Mouse (Mus musculus): ENCODE results near the gene Cox20. TPM values are rescaled to one million over a fixed set of nuclear protein-coding genes. Genes with fewer than 3 reads are reported as not detected.
A peak's percentile ranks its signal among the peaks of the same experiment; 100 is the strongest.

Cox20 gene
- polyA plus RNA-seq, 1 experiment from 2014 or later, result 73.9 TPM

DNA sequence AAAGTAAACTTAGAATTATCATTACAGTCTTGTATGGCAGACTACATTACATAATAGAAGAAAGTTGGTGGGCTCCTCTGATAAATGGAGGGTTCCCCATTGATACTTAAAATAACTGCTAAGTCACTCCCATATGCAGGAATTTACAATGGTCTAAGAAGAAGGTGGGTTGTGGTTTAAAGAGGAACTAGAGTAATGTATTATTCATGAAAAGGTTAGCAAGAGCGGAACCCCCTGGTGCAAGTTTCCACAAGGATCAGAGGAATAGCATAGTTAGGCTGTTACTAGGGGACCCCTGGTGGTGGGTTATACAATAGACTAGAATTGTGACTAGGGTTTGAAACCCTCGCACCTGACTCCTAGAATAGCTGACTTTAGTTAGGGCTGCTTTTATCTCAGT, 41.8 kb downstream of the Cox20 start:
- no peak overlapping the region for H3K4me2 ChIP-seq (ENCODE audit: low read depth, low read length)
- H3K27ac ChIP-seq (ENCODE audit: low read length), result no peak overlapping the region
- no peaks in the 10 kb centered on the region for H3K27me3 ChIP-seq (ENCODE audit: control insufficient read depth, insufficient read depth, low read depth, low read length)
- H3K9me3 ChIP-seq (replicated peaks; ENCODE audit: control insufficient read depth, low read length), result no peaks in the 10 kb centered on the region
- WGBS (ENCODE audit: insufficient replicate concordance), result 67% methylated on average over 2 of the region's 2 CpGs
- H3K4me3 ChIP-seq (ENCODE audit: low read depth, low read length), result no peak overlapping the region
- H3K4me1 ChIP-seq (ENCODE audit: control insufficient read depth, low read depth, low read length), result no peaks in the 10 kb centered on the region
- no peak for ATAC-seq (ENCODE audit: low read depth)
- H3K36me3 ChIP-seq (ENCODE audit: control insufficient read depth, insufficient read depth), result no peaks in the 10 kb centered on the region
- no peak overlapping the region for H3K9ac ChIP-seq (ENCODE audit: low read depth, low read length)

DNA sequence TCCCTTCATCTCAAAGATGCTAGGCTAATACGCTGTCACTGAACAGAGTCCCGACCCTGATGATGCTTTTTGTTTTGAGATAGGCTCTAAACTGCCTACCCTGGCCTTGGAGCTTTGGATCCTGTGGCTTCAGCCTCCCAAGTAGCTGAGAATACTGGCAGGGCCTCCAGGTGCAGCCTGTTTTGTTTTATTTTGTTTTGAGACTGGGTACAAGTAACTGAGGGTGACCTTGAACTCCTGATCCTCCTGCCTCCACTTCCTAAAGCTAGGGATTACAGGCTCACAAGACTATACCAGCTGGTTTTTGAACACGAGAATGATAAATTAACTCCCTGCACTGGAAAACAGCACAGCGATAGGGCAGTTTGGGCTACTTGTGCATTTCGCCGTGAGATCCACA, 46.2 kb downstream of the Cox20 start:
- Histone ChIP-seq H3K27me3 (ENCODE audit: control insufficient read depth, insufficient read depth, low read depth, low read length) (no peaks in the 10 kb centered on the region), H3K36me3 (ENCODE audit: control insufficient read depth, insufficient read depth) (no peaks in the 10 kb centered on the region), H3K27ac (ENCODE audit: low read length) (no peak overlapping the region), H3K4me2 (ENCODE audit: low read depth, low read length) (no peak overlapping the region), H3K4me3 (ENCODE audit: low read depth, low read length) (no peak overlapping the region), H3K4me1 (ENCODE audit: control insufficient read depth, low read depth, low read length) (peaks cover 16% of the 10 kb centered on the region), H3K9me3 (replicated peaks; ENCODE audit: control insufficient read depth, low read length) (no peaks in the 10 kb centered on the region), H3K9ac (ENCODE audit: low read depth, low read length) (no peak overlapping the region)
- WGBS (ENCODE audit: insufficient replicate concordance), result 79% methylated on average over 6 of the region's 6 CpGs
- ATAC-seq (ENCODE audit: low read depth), result no peak

DNA sequence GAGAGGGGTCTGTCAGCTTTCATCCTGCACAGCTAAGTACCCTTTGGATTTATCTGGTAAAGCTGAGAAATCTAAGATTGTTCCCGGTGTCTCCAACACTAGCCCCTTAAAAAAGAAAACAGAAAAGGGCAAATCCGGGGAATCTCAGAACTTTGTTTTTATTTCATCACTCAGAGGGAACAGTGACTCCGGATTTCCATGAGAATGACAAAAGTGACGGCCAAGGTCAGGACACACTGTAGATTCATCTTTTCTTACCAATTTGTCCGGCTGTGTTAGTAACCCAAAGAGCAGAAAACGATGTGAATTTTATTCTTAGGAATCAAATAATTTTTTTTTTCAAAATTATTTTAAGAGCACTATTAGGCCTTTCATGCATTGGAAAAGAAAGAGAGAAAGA, 49.2 kb downstream of the Cox20 start:
- no peaks in the 10 kb centered on the region for H3K36me3 ChIP-seq (ENCODE audit: control insufficient read depth, insufficient read depth)
- H3K27me3 ChIP-seq (ENCODE audit: control insufficient read depth, insufficient read depth, low read depth, low read length), result no peaks in the 10 kb centered on the region
- no peaks in the 10 kb centered on the region for H3K9me3 ChIP-seq (replicated peaks; ENCODE audit: control insufficient read depth, low read length)
- no peak overlapping the region for H3K4me3 ChIP-seq (ENCODE audit: low read depth, low read length)
- H3K9ac ChIP-seq (ENCODE audit: low read depth, low read length), result no peak overlapping the region
- no peak for ATAC-seq (ENCODE audit: low read depth)
- WGBS (ENCODE audit: insufficient replicate concordance), result 69% methylated on average over 6 of the region's 6 CpGs
- peak overlapping the region; percentile 93 for H3K4me2 ChIP-seq (ENCODE audit: low read depth, low read length)
- H3K27ac ChIP-seq (ENCODE audit: low read length), result peak overlapping the region; percentile 92
- H3K4me1 ChIP-seq (ENCODE audit: control insufficient read depth, low read depth, low read length), result peaks cover 24% of the 10 kb centered on the region

DNA sequence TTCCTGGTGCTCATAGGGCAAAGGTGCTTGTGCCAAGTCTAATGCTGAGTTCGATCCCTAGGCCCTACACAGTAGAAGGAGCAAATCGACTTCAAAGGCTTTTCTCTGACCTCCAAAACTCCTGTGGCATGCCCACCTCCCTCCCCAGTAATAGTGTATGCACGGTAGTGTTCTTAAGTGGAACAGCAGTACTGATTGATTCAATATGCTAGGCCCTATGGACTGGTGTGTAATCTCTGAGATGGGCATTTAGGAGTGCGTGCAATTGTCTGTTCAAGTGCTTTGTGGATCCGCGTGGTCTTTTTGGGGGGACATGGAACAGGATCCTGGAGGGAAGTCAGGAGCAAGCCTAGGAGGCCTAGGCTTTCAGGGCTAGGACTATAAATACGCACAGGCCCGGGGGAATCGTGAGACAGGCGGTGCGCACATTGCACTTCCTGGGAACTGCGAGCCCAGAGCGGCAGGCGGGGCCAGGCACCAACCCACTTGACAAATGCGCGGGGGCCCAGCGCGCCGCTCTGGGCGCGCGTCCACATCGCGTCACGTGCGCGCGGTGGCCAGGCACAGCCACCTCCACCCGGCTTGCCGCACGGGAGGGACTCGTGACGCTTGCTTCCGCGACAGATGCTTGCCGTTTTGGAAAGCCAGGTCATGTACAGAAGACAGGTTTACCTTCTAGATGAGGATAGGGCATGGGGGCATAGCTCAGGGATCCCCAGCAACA, 49.8 kb downstream of the Cox20 start:
- peak overlapping the region; percentile 71 for H3K9ac ChIP-seq (ENCODE audit: low read depth, low read length)
- H3K4me3 ChIP-seq (ENCODE audit: low read depth, low read length), result peak overlapping the region; percentile 70
- H3K36me3 ChIP-seq (ENCODE audit: control insufficient read depth, insufficient read depth), result no peaks in the 10 kb centered on the region
- no peaks in the 10 kb centered on the region for H3K9me3 ChIP-seq (replicated peaks; ENCODE audit: control insufficient read depth, low read length)
- ATAC-seq (ENCODE audit: low read depth), result peak; percentile 95
- peaks cover 27% of the 10 kb centered on the region for H3K4me1 ChIP-seq (ENCODE audit: control insufficient read depth, low read depth, low read length)
- no peaks in the 10 kb centered on the region for H3K27me3 ChIP-seq (ENCODE audit: control insufficient read depth, insufficient read depth, low read depth, low read length)
- H3K27ac ChIP-seq (ENCODE audit: low read length), result peak overlapping the region; percentile 92
- WGBS (ENCODE audit: insufficient replicate concordance), result 3% methylated on average over 36 of the region's 36 CpGs
- H3K4me2 ChIP-seq (ENCODE audit: low read depth, low read length), result peak overlapping the region; percentile 93

DNA sequence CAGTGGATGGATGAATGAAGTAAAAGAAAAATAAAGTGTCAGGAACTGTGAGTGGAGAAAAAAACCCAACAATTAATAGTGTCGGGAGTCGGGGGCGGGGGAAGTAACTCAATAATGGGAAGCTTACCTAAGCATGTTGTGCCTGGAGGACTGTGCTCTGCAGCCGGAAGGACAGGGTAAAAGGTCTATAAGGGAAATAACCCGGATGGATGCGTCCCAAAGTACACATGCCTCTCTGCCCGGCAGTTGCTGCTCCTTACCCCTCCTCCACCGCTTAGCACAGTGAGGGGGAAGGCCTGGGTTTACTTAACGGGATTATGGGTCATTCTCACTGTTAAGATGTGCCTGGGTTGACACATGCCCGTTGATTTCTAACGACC, 50.3 kb downstream of the Cox20 start:
- H3K9me3 ChIP-seq (replicated peaks; ENCODE audit: control insufficient read depth, low read length), result no peaks in the 10 kb centered on the region
- H3K4me2 ChIP-seq (ENCODE audit: low read depth, low read length), result peak overlapping the region; percentile 93
- under 1% methylated on average over 11 of the region's 11 CpGs for WGBS (ENCODE audit: insufficient replicate concordance)

More for the DNA sequence above, 50.3 kb downstream of the Cox20 start:
- no peaks in the 10 kb centered on the region for H3K36me3 ChIP-seq (ENCODE audit: control insufficient read depth, insufficient read depth)
- H3K27ac ChIP-seq (ENCODE audit: low read length), result peak overlapping the region; percentile 92
- peak overlapping the region; percentile 70 for H3K4me3 ChIP-seq (ENCODE audit: low read depth, low read length)
- peak overlapping the region; percentile 71 for H3K9ac ChIP-seq (ENCODE audit: low read depth, low read length)
- H3K27me3 ChIP-seq (ENCODE audit: control insufficient read depth, insufficient read depth, low read depth, low read length), result no peaks in the 10 kb centered on the region
- peak; percentile 84 for ATAC-seq (ENCODE audit: low read depth)
- H3K4me1 ChIP-seq (ENCODE audit: control insufficient read depth, low read depth, low read length), result peaks cover 27% of the 10 kb centered on the region

Small RNA genes within 50 kb of the gene (microRNA-seq; reads per million reads assigned to microRNA genes)
- not detected for gene Gm27458

Other genes with a start within 250 kb of the Cox20 start
- gene Desi2, start 131.7 kb upstream of the Cox20 start, polyA plus RNA-seq (2015; fragmentation: Nextera tagmentation; extraction: Ambion mirVana), result 7.8 and 8.8 TPM in 2 replicates
- 98.3 and 103 TPM in 2 replicates for gene Hnrnpu, start 18.7 kb downstream of the Cox20 start, polyA plus RNA-seq (2015; fragmentation: Nextera tagmentation; extraction: Ambion mirVana)
- gene Efcab2, start 87.0 kb downstream of the Cox20 start, polyA plus RNA-seq (2015; fragmentation: Nextera tagmentation; extraction: Ambion mirVana), result 1.9 TPM in 2 replicates
- gene Kif26b, start 210.0 kb downstream of the Cox20 start, polyA plus RNA-seq (2015; fragmentation: Nextera tagmentation; extraction: Ambion mirVana), result 0.04 and 0.05 TPM in 2 replicates